In genomic region chr11:35196777-35197176, GRCm38 (mm10) we compare ENCODE assay signal across 12 mouse cellular contexts.
DNase-seq lines count a peak whose midpoint lies in the region; ATAC-seq lines count a peak whose summit lies in the region.
"Had no signal": no experiment of that assay in that cellular context is flagged by ENCODE, and none has a peak within 500 bp of the region (broad histone marks: within the 10 kb centered on the region; RNA-seq: fewer than 3 reads in every experiment).

No protein-coding gene starts in this region.

- DNase-seq in cerebellum, postnatal 25 days: peak; percentile 27 to 32
- peak; percentile 3 for DNase-seq in left cerebral cortex, postnatal 4 days
- no peak for DNase-seq in left cerebral cortex, adult 9 months (ENCODE audit: low spot score in 2 of 2)
- DNase-seq in heart, postnatal 10 days: peak; percentile 45 to 53
- DNase-seq in lung, postnatal 14 days: peak; percentile 70
- no peak for DNase-seq in embryo, embryonic 10 days (ENCODE audit: low spot score)
- DNase-seq: B cell, adult 2 months; liver, embryonic 13.5 days; right cerebral cortex, adult 18-20 months had no signal

- intact Hi-C loops in left cerebral cortex, postnatal 4 days (cut with DNase I): no loop called here
- intact Hi-C loops in heart, postnatal 10 days (cut with DNase I): no loop called here

- no peak for ATAC-seq in cerebellum, adult (ENCODE audit: insufficient number of reproducible peaks, low FRiP score, low TSS enrichment)
- ATAC-seq in erythroid progenitor cell, adult 5-6 weeks (replicated peaks; ENCODE audit: low FRiP score, poor library complexity, severe bottlenecking): no peak
- ATAC-seq: hindbrain, embryonic 16.5 days had no signal

Comparison
In these comparisons a context has a peak if more than half of its experiments do, and no peak if none do; other contexts are left out.
1. DNase-seq: peak in cerebellum, postnatal 25 days (2 of 2), left cerebral cortex, postnatal 4 days (single experiment), heart, postnatal 10 days (2 of 2) and lung, postnatal 14 days (single experiment); none in left cerebral cortex, adult 9 months (0 of 2) and embryo, embryonic 10 days (single experiment).